Mouse (Mus musculus): Measurements from ENCODE around the gene Ogfod3. TPM values are rescaled to one million over a fixed set of nuclear protein-coding genes. Genes with fewer than 3 reads are reported as not detected.
A peak's percentile ranks its signal among the peaks of the same experiment; 100 is the strongest.

Gene Ogfod3
- polyA plus RNA-seq, 1 experiment from 2014 or later = 19.7 TPM

GRCm38 (mm10) chr11:121189681-121190080 lies 14.8 kb downstream of the Ogfod3 start:
- 92% methylated on average over 3 of the region's 3 CpGs for WGBS

GRCm38 (mm10) chr11:121176285-121177270 lies 27.9 kb downstream of the Ogfod3 start:
- H3K27ac ChIP-seq = no peak overlapping the region
- H3K27me3 ChIP-seq = no peaks in the 10 kb centered on the region
- 0 out of 2 replicates have a peak, but pooled peaks cover under 1% of the 10 kb centered on the region for H3K36me3 ChIP-seq (replicated peaks)
- H3K4me3 ChIP-seq (replicated peaks) = no peak overlapping the region
- no peak overlapping the region for H3K4me2 ChIP-seq
- H3K4me1 ChIP-seq = peaks cover 25% of the 10 kb centered on the region
- no peaks in the 10 kb centered on the region for H3K9me3 ChIP-seq
- WGBS = 56% methylated on average over 12 of the region's 12 CpGs
- no peak overlapping the region for H3K9ac ChIP-seq
- 0 out of 2 replicates have a peak, but pooled peaks have one; percentile 9 for ATAC-seq (ENCODE audit: low FRiP score)

More at GRCm38 (mm10) chr11:121189681-121190080, 14.8 kb downstream of the Ogfod3 start:
- H3K36me3 ChIP-seq (replicated peaks) = no peaks in the 10 kb centered on the region
- no peaks in the 10 kb centered on the region for H3K27me3 ChIP-seq
- H3K9me3 ChIP-seq = no peaks in the 10 kb centered on the region
- ATAC-seq (ENCODE audit: low FRiP score) = no peak
- H3K4me1 ChIP-seq = no peaks in the 10 kb centered on the region
- no peak overlapping the region for H3K9ac ChIP-seq
- H3K4me2 ChIP-seq = no peak overlapping the region
- no peak overlapping the region for H3K27ac ChIP-seq
- H3K4me3 ChIP-seq (replicated peaks) = no peak overlapping the region

DNA sequence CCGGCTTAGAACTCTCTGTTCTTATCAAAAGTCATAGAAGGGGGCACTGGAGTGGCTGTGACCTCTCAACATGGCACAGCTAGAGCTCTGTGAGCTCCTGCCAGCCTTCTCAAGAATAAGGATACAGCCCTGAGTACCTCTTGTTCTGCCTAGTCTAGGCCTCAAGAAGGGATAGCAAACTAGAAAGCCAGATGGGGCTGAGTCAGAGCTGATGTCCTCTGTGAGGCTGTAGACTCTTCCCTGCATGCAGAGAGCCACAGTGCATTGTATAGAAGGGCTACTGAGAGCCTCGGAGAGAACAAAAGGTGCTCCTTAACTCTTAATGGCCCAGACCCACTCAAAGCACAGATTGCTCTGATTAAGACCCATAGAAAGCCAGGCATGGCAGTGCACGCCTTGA lies 30.3 kb downstream of the Ogfod3 start:
- Histone ChIP-seq H3K9me3 (no peaks in the 10 kb centered on the region), H3K36me3 (replicated peaks) (no peaks in the 10 kb centered on the region), H3K4me3 (replicated peaks) (no peak overlapping the region), H3K4me2 (no peak overlapping the region), H3K27me3 (no peaks in the 10 kb centered on the region), H3K27ac (0 out of 2 replicates have a peak overlapping the region, but pooled peaks have one; percentile 26), H3K9ac (no peak overlapping the region), H3K4me1 (peaks cover 25% of the 10 kb centered on the region)
- no peak for ATAC-seq (ENCODE audit: low FRiP score)
- WGBS = 26% methylated on average over 3 of the region's 3 CpGs

DNA sequence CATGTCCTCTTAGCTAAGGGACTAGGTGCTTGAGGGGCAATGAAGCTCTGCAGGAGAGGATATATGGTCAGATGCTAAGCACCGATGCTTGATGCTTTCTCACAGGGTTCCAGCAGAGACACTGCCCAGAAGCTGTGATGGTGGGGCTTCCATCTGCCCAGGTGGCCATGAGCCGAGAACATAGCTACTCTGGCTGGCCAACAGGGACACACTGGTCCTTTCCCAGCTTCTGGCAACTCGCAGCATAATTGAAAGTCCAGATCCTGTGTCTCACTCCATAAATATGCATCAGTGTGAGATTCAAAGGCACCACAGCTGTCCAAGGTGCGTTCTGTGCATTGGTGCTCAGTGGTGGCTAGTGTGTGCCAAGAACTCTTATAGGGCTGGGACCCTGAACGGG lies 31.3 kb downstream of the Ogfod3 start:
- H3K4me2 ChIP-seq = no peak overlapping the region
- WGBS = 87% methylated on average over 5 of the region's 5 CpGs
- H3K9ac ChIP-seq = no peak overlapping the region
- no peaks in the 10 kb centered on the region for H3K9me3 ChIP-seq
- peaks cover 25% of the 10 kb centered on the region for H3K4me1 ChIP-seq
- H3K36me3 ChIP-seq (replicated peaks) = no peaks in the 10 kb centered on the region
- no peak overlapping the region for H3K27ac ChIP-seq
- no peak overlapping the region for H3K4me3 ChIP-seq (replicated peaks)
- no peak for ATAC-seq (ENCODE audit: low FRiP score)
- H3K27me3 ChIP-seq = no peaks in the 10 kb centered on the region

- no peaks in the 10 kb centered on the region for H3K4me1 ChIP-seq
- ATAC-seq (ENCODE audit: low FRiP score) = no peak
- H3K9ac ChIP-seq = no peak overlapping the region
- H3K27ac ChIP-seq = no peak overlapping the region
- WGBS = 93% methylated on average over 4 of the region's 4 CpGs
- no peak overlapping the region for H3K4me3 ChIP-seq (replicated peaks)
- no peaks in the 10 kb centered on the region for H3K27me3 ChIP-seq
- no peaks in the 10 kb centered on the region for H3K36me3 ChIP-seq (replicated peaks)
- no peak overlapping the region for H3K4me2 ChIP-seq
- H3K9me3 ChIP-seq = no peaks in the 10 kb centered on the region
Observed at GRCm38 (mm10) chr11:121163751-121164150, 40.8 kb downstream of the Ogfod3 start.

- Histone ChIP-seq H3K4me3 (replicated peaks) (no peak overlapping the region), H3K4me1 (peaks cover 11% of the 10 kb centered on the region), H3K4me2 (no peak overlapping the region), H3K27ac (no peak overlapping the region), H3K36me3 (replicated peaks) (no peaks in the 10 kb centered on the region), H3K9me3 (no peaks in the 10 kb centered on the region), H3K27me3 (peaks cover 24% of the 10 kb centered on the region), H3K9ac (no peak overlapping the region)
- no peak for ATAC-seq (ENCODE audit: low FRiP score)
- 91% methylated on average over 26 of the region's 26 CpGs for WGBS
Observed at GRCm38 (mm10) chr11:121160636-121161346, 43.7 kb downstream of the Ogfod3 start.

DNA sequence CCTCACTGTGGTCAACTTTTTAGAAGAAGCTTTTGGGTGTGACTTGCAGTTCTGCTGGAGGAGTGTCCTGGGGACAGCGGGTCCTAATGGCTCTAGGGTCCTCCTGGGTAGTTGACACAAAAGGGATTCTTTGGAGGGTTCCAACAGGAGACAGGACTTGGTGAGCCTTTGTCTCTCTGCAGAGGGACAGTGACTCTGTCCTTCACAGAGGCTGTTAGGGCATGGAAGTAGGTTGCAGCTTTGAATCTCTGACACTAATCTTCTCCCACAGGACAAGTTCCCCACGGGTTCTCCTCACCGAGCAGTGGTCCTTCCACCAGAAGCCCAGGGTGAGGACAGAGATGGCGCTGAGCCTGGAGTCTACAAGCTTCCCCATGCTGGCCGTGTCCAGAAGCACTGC lies 44.5 kb downstream of the Ogfod3 start, which contains the start of gene Uts2r:
TSS of gene Uts2r (plus strand) at position 301 of the 400 bp plus-strand sequence.
- peaks cover 32% of the 10 kb centered on the region for H3K27me3 ChIP-seq
- no peaks in the 10 kb centered on the region for H3K9me3 ChIP-seq
- WGBS = 89% methylated on average over 5 of the region's 5 CpGs
- ATAC-seq (ENCODE audit: low FRiP score) = no peak
- H3K4me2 ChIP-seq = no peak within 1 kb of the TSS
- H3K27ac ChIP-seq = no peak within 1 kb of the TSS
- no peaks in the 10 kb centered on the region for H3K36me3 ChIP-seq (replicated peaks)
- H3K4me1 ChIP-seq = peaks cover 11% of the 10 kb centered on the region
- no peak within 1 kb of the TSS for H3K9ac ChIP-seq
- no peak within 1 kb of the TSS for H3K4me3 ChIP-seq (replicated peaks)

DNA sequence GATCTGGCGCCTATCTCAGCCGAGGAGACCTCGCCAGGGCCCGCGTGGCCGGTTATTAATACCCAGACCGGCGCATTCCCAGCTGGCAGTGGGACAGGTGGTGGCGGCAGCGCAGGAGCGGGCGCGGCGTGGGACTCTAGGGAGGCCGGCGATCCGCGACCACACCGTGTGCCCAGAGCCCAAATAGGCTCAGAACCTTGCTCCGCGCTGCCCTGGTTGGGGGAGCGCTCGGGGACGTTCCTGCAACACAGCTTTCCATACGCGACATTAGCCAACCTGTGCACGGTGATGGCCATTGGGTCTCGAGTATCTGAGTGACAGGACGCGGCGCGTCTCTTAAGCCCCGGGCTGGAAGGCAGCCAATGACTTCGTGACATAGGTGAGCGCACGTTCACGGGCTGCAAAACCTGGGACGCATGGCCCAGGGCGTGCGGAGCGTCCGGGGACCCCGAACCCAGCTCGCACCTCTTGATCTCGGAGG lies 48.1 kb downstream of the Ogfod3 start:
- peak overlapping the region; percentile 58 for H3K4me2 ChIP-seq
- no peak overlapping the region for H3K27ac ChIP-seq
- H3K9ac ChIP-seq = peak overlapping the region; percentile 33; the same call in 1 of the 2 replicates
- H3K9me3 ChIP-seq = no peaks in the 10 kb centered on the region
- H3K4me3 ChIP-seq (replicated peaks) = peak overlapping the region; percentile 39
- under 1% methylated on average over 42 of the region's 45 CpGs for WGBS
- H3K27me3 ChIP-seq = peaks cover 40% of the 10 kb centered on the region
- peak; percentile 23; the same call in 1 of the 2 replicates for ATAC-seq (ENCODE audit: low FRiP score)
- H3K4me1 ChIP-seq = peaks cover 27% of the 10 kb centered on the region
- H3K36me3 ChIP-seq (replicated peaks) = no peaks in the 10 kb centered on the region

- H3K27ac ChIP-seq = no peak overlapping the region
Observed at GRCm38 (mm10) chr11:121154203-121154602, 50.3 kb downstream of the Ogfod3 start.

DNA sequence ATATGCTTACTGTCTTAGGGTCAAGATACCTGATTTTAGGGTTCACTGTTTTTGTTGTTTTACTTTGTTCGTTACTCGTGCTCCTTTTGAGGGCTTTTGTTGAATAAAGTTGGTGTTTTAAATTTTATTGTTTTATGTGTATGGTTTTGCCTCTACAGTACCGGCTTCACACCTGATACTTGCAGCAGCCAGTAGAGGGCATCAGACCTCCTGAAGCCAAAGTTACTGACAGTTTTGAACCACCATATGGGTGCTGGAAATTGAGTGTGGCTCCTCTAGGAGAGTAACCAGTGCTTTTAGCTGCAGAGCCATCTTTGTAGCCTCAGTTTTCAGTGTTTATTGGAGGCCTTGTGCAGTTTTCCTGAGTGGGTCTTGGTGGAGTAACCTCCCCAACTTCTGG lies 56.3 kb downstream of the Ogfod3 start:
- Histone ChIP-seq H3K9me3 (no peaks in the 10 kb centered on the region), H3K36me3 (replicated peaks) (no peaks in the 10 kb centered on the region), H3K4me2 (no peak overlapping the region), H3K4me1 (no peaks in the 10 kb centered on the region), H3K27ac (no peak overlapping the region), H3K27me3 (no peaks in the 10 kb centered on the region), H3K4me3 (replicated peaks) (no peak overlapping the region), H3K9ac (no peak overlapping the region)
- 84% methylated on average over 3 of the region's 3 CpGs for WGBS
- no peak for ATAC-seq (ENCODE audit: low FRiP score)

More at GRCm38 (mm10) chr11:121154203-121154602, 50.3 kb downstream of the Ogfod3 start:
- Histone ChIP-seq H3K4me2 (no peak overlapping the region), H3K27me3 (peaks cover 40% of the 10 kb centered on the region), H3K9ac (no peak overlapping the region), H3K9me3 (no peaks in the 10 kb centered on the region), H3K36me3 (replicated peaks) (no peaks in the 10 kb centered on the region), H3K4me1 (peaks cover 27% of the 10 kb centered on the region), H3K4me3 (replicated peaks) (no peak overlapping the region)
- ATAC-seq (ENCODE audit: low FRiP score) = peak; percentile 53; the same call in 1 of the 2 replicates
- 13% methylated on average over 4 of the region's 4 CpGs for WGBS

GRCm38 (mm10) chr11:121145865-121146264 lies 58.6 kb downstream of the Ogfod3 start, which contains the start of gene Tex19.1:
Tex19.1 (plus strand) TSS chr11:121146143.
- 90% methylated on average over 22 of the region's 22 CpGs for WGBS
- H3K27ac ChIP-seq = no peak within 1 kb of the TSS
- H3K4me3 ChIP-seq (replicated peaks) = no peak within 1 kb of the TSS
- no peak within 1 kb of the TSS for H3K9ac ChIP-seq
- ATAC-seq (ENCODE audit: low FRiP score) = no peak
- H3K4me1 ChIP-seq = no peaks in the 10 kb centered on the region
- no peaks in the 10 kb centered on the region for H3K9me3 ChIP-seq
- H3K4me2 ChIP-seq = no peak within 1 kb of the TSS
- no peaks in the 10 kb centered on the region for H3K27me3 ChIP-seq
- no peaks in the 10 kb centered on the region for H3K36me3 ChIP-seq (replicated peaks)
